Mouse (Mus musculus): Measurements from ENCODE around the gene Ccnq. TPM values are rescaled to one million over a fixed set of nuclear protein-coding genes. Genes with fewer than 3 reads are reported as not detected.

The Ccnq gene
- total and polyA plus RNA-seq, 2 experiments from 2014 or later: 28.9 to 31.6 TPM

DNA sequence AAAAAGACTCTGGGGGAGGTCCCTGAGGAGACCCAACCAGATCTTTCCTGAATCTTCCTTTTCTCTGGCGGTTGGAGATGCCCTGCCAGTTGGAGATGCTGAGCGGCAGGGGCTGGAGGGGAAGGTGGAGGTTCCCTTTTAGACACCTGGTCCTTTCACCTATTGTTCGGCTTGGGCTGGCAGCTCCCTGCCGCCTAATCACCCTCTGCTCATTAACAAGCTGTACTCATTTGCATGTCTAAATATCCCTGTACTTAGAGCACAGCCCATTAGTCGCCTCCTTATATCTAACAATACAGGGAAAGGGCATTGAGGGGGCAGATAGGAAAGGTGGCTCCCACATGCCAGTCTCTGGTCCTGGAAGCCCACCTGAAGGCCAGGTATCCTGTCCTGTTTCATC lies 40.5 kb upstream of the Ccnq start:
- Histone ChIP-seq H3K36me3 (ENCODE audit: insufficient read depth, low read length) (no peaks in the 10 kb centered on the region), H3K4me2 (ENCODE audit: low read depth, low read length, poor library complexity, severe bottlenecking) (no peak overlapping the region; the same call in 1 of the 2 replicates), H3K9me3 (ENCODE audit: low read length) (no peaks in the 10 kb centered on the region), H3K27me3 (ENCODE audit: insufficient read depth, low read length) (0 out of 2 replicates have a peak, but pooled peaks cover 3% of the 10 kb centered on the region), H3K4me1 (ENCODE audit: insufficient read depth, low read length) (peaks cover 8% of the 10 kb centered on the region; the same call in 1 of the 2 replicates), H3K4me3 (ENCODE audit: low read depth, low read length) (no peak overlapping the region), H3K9ac (replicated peaks; ENCODE audit: low read length, poor library complexity, severe bottlenecking) (no peak overlapping the region), H3K27ac (ENCODE audit: low read depth, low read length) (no peak overlapping the region)
- TF ChIP-seq CTCF (IDR thresholded peaks at IDR 0.05): no peak
- 37% methylated on average over 5 of the region's 5 CpGs for WGBS
- ATAC-seq (ENCODE audit: low FRiP score) (no peak), DNase-seq (ENCODE audit: low spot score) (no peak)

DNA sequence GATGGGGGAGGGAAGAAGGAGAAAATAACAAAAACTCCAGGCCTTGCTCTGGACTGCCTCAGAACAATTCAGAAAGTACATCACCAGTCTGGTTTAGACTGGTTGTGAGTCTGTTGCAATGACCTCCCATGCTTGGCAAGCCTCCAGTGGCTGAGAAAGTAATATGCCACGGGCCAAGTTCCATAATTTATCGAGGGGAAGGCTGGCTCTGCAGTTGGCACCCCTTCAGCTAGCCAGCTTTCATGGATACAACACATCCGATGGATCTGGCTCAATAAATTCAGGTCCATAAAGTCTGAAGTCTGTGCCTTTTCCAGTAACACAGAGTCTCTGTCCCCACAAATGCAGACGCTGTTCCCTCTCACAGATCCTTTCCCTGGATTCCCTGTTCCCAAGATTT lies 40.1 kb upstream of the Ccnq start:
- H3K27me3 ChIP-seq (ENCODE audit: insufficient read depth, low read length): 0 out of 2 replicates have a peak, but pooled peaks cover 3% of the 10 kb centered on the region
- TF ChIP-seq CTCF (IDR thresholded peaks at IDR 0.05): no peak
- no peak overlapping the region for H3K4me2 ChIP-seq (ENCODE audit: low read depth, low read length, poor library complexity, severe bottlenecking)
- no peak overlapping the region for H3K27ac ChIP-seq (ENCODE audit: low read depth, low read length)
- no peak overlapping the region for H3K4me3 ChIP-seq (ENCODE audit: low read depth, low read length)
- ATAC-seq (ENCODE audit: low FRiP score) (no peak), DNase-seq (ENCODE audit: low spot score) (peak; percentile 85)
- WGBS: 35% methylated on average over 4 of the region's 4 CpGs
- peaks cover 8% of the 10 kb centered on the region; the same call in 1 of the 2 replicates for H3K4me1 ChIP-seq (ENCODE audit: insufficient read depth, low read length)
- H3K36me3 ChIP-seq (ENCODE audit: insufficient read depth, low read length): no peaks in the 10 kb centered on the region
- no peak overlapping the region for H3K9ac ChIP-seq (replicated peaks; ENCODE audit: low read length, poor library complexity, severe bottlenecking)
- H3K9me3 ChIP-seq (ENCODE audit: low read length): no peaks in the 10 kb centered on the region

DNA sequence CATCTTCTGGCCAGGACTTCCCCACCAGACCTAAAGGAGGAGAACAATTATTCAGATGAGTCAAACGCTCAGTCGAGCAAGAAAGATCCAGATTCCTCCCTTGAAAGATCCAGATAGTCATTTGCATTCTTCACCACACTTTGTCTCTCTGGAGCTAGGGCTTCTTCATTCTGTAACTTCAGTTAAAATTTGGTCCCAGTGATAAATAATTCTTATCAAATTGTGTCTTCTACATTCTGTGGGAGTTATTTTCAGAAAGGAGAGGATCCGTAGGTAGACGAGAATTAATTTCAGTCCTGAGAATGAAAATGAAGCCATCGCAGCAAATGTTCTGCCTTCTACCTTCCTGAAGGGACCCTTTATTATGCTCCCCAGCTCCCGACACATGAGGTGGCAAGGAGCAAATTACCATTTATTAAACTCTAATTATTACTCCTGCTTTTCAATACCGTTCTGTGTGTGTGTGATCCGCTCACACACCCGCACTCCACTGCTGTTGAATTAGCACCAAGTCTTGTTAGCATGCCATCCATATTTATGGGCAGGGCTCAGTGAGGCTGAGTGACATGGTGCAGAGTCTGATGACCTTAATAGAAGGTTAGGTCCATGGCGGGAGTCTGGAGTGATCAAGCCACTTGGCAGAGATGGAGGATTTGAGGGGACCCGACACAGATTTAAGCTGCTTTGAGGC lies 38.0 kb upstream of the Ccnq start:
- WGBS: 46% methylated on average over 11 of the region's 11 CpGs
- no peak overlapping the region for H3K27ac ChIP-seq (ENCODE audit: low read depth, low read length)
- TF ChIP-seq CTCF (IDR thresholded peaks at IDR 0.05): no peak
- no peaks in the 10 kb centered on the region for H3K36me3 ChIP-seq (ENCODE audit: insufficient read depth, low read length)
- H3K4me3 ChIP-seq (ENCODE audit: low read depth, low read length): no peak overlapping the region
- H3K4me1 ChIP-seq (ENCODE audit: insufficient read depth, low read length): peaks cover 8% of the 10 kb centered on the region; the same call in 1 of the 2 replicates
- no peaks in the 10 kb centered on the region for H3K9me3 ChIP-seq (ENCODE audit: low read length)
- H3K4me2 ChIP-seq (ENCODE audit: low read depth, low read length, poor library complexity, severe bottlenecking): no peak overlapping the region
- H3K27me3 ChIP-seq (ENCODE audit: insufficient read depth, low read length): no peaks in the 10 kb centered on the region
- DNase-seq (ENCODE audit: low spot score) (no peak), ATAC-seq (ENCODE audit: low FRiP score) (no peak)
- no peak overlapping the region for H3K9ac ChIP-seq (replicated peaks; ENCODE audit: low read length, poor library complexity, severe bottlenecking)

DNA sequence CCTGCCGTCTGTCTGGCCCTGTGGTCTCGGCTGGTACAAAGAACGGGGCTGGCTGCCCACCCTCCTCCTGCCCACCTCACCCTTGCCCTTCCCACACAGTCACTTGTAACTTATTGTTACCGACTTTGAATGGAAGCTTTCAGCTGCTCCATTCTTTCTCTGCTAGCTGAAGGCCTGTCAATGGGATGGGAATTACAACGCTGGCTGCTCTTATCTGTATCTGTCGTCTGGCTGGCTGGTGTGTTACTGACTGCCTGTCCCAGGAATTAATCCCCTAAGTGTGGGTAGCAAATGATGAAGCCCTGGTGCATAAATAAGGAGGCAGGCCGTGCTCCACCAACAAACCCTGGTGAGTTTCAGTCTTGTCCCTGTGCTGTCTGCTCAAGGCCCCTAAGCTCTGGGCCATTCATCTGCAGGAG lies 34.5 kb upstream of the Ccnq start:
- H3K27ac ChIP-seq (ENCODE audit: low read depth, low read length): no peak overlapping the region; the same call in none of the 2 replicates
- 14% methylated on average over 7 of the region's 7 CpGs for WGBS
- TF ChIP-seq CTCF (IDR thresholded peaks at IDR 0.05): no peak
- DNase-seq (ENCODE audit: low spot score) (no peak), ATAC-seq (ENCODE audit: low FRiP score) (no peak)
- no peak overlapping the region for H3K4me2 ChIP-seq (ENCODE audit: low read depth, low read length, poor library complexity, severe bottlenecking)
- H3K27me3 ChIP-seq (ENCODE audit: insufficient read depth, low read length): no peaks in the 10 kb centered on the region
- no peaks in the 10 kb centered on the region for H3K9me3 ChIP-seq (ENCODE audit: low read length)
- H3K4me1 ChIP-seq (ENCODE audit: insufficient read depth, low read length): no peaks in the 10 kb centered on the region
- no peak overlapping the region for H3K9ac ChIP-seq (replicated peaks; ENCODE audit: low read length, poor library complexity, severe bottlenecking)
- H3K36me3 ChIP-seq (ENCODE audit: insufficient read depth, low read length): no peaks in the 10 kb centered on the region
- H3K4me3 ChIP-seq (ENCODE audit: low read depth, low read length): no peak overlapping the region

DNA sequence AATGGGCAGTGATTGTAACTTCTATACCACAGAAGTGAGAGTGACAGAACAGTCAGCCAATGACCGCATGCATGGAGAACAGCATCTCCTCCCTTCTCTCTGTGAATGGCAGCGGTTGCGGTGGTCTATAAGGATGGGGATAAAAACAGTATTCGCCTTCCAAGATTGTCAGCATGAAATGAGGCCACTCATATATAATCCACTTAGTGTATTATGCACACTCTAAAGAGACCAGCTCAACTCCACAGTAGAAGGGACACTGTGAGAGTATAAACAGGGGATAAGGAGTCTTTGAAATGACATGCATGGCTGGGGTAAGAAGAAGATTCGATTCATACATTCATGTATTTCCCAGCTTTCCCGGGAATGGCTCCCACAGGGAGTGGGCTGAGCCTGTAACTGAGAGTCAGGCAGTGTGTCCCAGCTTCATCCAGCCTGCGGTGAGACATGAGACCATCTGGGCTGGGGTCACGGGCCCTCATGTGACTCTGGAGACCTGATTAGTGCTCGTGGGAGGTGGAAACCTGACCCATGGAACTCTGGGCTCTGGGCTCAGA lies 31.3 kb upstream of the Ccnq start:
- DNase-seq (ENCODE audit: low spot score) (no peak), ATAC-seq (ENCODE audit: low FRiP score) (no peak)
- no peak overlapping the region for H3K4me2 ChIP-seq (ENCODE audit: low read depth, low read length, poor library complexity, severe bottlenecking)
- no peak overlapping the region for H3K4me3 ChIP-seq (ENCODE audit: low read depth, low read length)
- H3K9me3 ChIP-seq (ENCODE audit: low read length): no peaks in the 10 kb centered on the region
- 0 out of 2 replicates have a peak, but pooled peaks cover under 1% of the 10 kb centered on the region for H3K4me1 ChIP-seq (ENCODE audit: insufficient read depth, low read length)
- H3K27me3 ChIP-seq (ENCODE audit: insufficient read depth, low read length): no peaks in the 10 kb centered on the region
- no peak overlapping the region for H3K27ac ChIP-seq (ENCODE audit: low read depth, low read length)
- no peak overlapping the region for H3K9ac ChIP-seq (replicated peaks; ENCODE audit: low read length, poor library complexity, severe bottlenecking)
- 33% methylated on average over 9 of the region's 9 CpGs for WGBS
- no peaks in the 10 kb centered on the region for H3K36me3 ChIP-seq (ENCODE audit: insufficient read depth, low read length)
- no peak for TF ChIP-seq CTCF (IDR thresholded peaks at IDR 0.05)

DNA sequence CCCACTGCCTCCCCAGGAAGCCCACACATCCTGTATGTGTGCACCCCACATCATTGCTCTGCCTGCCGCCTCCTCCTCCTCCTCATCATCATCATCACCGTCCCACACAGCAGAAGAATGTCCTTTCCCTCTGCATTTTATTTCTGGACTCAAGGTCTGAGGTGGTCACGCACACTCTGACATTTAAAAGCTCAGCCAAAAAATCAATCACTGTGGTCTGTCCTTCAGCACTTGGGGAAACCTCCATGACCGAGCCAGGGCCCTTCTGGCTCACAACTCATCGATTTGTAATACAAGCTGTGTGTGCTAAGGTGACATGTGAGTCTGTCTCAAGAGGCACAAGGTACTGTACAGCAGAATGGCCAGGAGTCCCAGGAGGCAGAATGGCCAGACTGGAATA lies 30.8 kb upstream of the Ccnq start:
- Histone ChIP-seq H3K9ac (replicated peaks; ENCODE audit: low read length, poor library complexity, severe bottlenecking) (no peak overlapping the region), H3K4me1 (ENCODE audit: insufficient read depth, low read length) (0 out of 2 replicates have a peak, but pooled peaks cover 4% of the 10 kb centered on the region), H3K4me3 (ENCODE audit: low read depth, low read length) (no peak overlapping the region), H3K36me3 (ENCODE audit: insufficient read depth, low read length) (no peaks in the 10 kb centered on the region), H3K27me3 (ENCODE audit: insufficient read depth, low read length) (no peaks in the 10 kb centered on the region), H3K9me3 (ENCODE audit: low read length) (no peaks in the 10 kb centered on the region), H3K27ac (ENCODE audit: low read depth, low read length) (no peak overlapping the region), H3K4me2 (ENCODE audit: low read depth, low read length, poor library complexity, severe bottlenecking) (no peak overlapping the region)
- no peak for TF ChIP-seq CTCF (IDR thresholded peaks at IDR 0.05)
- DNase-seq (ENCODE audit: low spot score) (no peak), ATAC-seq (ENCODE audit: low FRiP score) (no peak)
- 86% methylated on average over 5 of the region's 5 CpGs for WGBS
